Mouse (Mus musculus) cerebellum, postnatal 4 days (tissue): ENCODE results near the gene Map3k5.

Source experiments
- DNase-seq, 2 experiments: peaks; one replicate each; pipeline ENCODE4 v3.0.0; 2022; ENCODE audit warnings: low spot score in 2 of 2, mixed read lengths in 1 of 2

Map3k5 gene

GRCm38 (mm10) chr10:19935295-19935623 lies 987 bp downstream of the Map3k5 start:
- DNase-seq = no peak

DNA sequence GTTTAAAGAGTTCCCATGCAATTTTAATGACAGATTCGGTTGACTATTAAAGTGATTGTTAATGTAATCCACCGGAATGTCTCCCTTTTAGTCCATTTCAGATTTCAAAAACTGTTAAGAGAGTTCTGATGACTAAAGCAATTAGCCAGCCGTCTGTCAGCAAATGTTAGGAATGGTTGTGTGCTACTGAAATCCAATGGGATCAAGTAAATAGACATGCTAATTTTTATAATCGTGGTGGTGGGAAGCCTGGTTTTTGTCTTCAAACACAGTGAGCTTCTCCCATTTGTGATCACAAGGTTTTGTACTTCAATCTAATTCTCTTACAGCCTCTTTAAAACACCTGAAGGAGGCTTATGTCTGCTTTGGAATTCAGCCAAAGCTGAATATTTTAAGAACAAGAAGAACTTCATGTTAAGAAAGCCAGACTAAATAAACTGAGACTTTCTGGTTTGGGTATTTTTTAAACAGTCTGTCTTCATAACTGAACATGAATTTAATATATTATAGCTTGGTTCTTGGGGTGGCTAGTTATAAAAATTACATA lies 1.6 kb downstream of the Map3k5 start:
- no peak for DNase-seq

DNA sequence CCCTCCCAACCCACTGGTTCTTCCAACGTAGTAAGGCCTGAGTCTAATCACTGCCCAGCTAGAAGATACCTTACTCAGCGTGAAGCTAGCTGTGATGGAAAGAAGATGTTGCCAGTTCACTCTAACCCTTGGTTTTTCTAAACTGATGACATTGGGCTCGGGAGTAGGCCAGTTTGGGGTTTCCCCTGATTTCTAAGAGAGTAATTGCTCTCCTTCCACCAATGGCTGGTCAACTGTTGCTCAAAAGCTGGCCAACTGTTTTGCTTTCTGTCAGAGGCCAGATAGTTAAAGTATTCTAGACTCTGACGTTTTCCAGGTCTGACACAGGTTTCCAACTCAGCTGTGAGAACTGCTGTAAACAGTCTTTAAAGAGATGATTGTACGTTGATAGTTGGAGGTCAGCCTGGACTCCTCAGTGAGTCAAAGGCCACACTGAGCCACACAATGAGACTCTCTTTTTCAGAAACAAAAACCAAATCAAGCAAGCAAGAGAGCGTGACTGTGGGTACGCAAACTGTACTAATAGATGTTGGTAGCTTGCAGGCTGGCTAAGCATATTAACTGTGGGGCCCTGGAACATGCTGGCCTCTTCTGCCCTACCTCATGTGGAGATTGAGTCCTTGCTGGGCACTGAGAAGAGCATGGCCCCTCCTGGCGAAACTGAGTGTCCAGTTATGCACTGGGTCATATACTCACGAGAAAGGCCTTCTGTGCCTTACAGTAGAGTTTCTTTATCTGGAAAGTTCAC lies 2.9 kb downstream of the Map3k5 start:
- DNase-seq = no peak

- DNase-seq = no peak
These were observed 4.5 kb downstream of the Map3k5 start for GRCm38 (mm10) chr10:19938738-19939137.

- no peak for DNase-seq
These were observed 5.0 kb downstream of the Map3k5 start for GRCm38 (mm10) chr10:19939282-19939705.

DNA sequence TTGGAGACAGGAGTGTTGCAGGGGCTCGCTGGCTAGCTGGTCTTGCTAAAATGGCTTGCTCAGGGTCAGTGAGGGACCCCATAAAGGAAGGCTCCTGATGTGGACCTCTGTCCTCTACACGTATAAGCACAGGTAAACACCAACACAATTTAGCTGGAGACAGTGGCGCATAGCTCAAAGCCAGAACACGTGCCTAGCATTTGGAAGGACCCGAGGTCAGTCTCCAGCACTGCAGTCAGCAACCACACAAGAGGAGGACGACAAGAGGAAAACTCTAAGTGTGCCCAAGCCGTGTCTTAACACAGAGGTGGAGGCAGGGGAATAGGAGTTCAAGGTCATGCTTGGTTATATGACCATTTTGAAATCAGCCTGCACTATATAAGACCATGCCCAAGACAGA lies 5.9 kb downstream of the Map3k5 start:
- no peak for DNase-seq

GRCm38 (mm10) chr10:19940626-19941025 lies 6.4 kb downstream of the Map3k5 start:
- no peak for DNase-seq

- no peak for DNase-seq
These were observed 6.8 kb downstream of the Map3k5 start for GRCm38 (mm10) chr10:19941063-19941462.

DNA sequence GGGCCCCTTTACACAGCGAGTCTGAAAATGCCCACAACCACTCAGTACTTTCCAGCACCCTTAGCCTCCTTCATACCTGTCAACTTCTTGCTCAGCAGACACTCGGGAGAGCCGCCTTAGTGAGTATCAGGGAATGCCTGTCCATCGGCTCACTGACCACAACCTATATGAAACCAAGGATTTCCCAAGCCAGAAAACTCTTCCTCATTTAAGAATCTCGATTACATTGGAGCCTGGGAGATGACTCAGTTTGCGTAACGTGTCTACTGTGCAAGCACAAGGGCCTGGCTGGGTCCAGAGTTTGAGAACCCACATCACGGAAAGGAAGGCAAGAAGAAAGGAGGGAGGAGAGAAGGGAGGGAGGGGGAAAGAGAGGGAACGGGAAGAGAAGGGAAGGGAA lies 7.6 kb downstream of the Map3k5 start:
- DNase-seq = no peak

GRCm38 (mm10) chr10:19942621-19943020 lies 8.3 kb downstream of the Map3k5 start:
- no peak for DNase-seq

DNA sequence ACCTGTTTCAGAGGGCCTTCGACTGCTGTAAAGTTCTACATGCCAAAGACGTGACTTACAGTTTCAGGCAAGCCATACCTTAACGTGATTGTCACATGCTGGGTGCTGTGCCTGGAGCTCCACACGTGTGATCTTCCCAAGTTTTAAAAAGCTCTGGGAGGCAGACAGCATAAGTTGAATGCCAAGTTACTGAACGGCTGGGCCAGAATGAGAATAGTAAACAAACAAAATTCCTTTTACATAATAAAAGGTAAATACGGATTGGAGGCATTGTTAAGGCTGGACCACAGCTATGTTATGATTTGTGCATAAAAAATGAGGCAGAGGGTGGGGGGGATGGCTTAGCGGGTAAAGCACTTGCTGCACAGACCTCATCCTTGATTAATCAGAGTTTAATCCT lies 11.4 kb downstream of the Map3k5 start:
- no peak for DNase-seq

DNA sequence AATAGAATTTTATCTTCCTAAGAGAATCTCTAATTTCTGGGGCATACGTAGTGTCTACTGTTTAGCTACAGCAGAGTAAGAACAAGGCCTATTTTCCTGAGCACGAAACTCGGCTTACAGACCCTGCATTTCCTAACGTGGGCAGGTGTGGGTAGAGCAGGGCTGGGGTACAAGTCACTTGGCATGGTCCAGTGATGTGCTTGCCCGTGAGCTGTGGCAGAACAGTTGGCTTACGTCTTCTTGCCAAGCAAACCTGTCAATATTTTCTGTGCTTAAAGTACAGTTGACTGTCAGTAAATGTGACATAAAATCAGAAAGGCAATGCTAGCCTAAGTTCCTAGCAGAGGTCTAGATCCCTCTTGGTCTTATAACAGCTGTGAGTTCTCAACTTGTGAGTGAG lies 12.4 kb downstream of the Map3k5 start:
- DNase-seq = no peak

- no peak for DNase-seq
These were observed 13.2 kb downstream of the Map3k5 start for GRCm38 (mm10) chr10:19947441-19947840.

DNA sequence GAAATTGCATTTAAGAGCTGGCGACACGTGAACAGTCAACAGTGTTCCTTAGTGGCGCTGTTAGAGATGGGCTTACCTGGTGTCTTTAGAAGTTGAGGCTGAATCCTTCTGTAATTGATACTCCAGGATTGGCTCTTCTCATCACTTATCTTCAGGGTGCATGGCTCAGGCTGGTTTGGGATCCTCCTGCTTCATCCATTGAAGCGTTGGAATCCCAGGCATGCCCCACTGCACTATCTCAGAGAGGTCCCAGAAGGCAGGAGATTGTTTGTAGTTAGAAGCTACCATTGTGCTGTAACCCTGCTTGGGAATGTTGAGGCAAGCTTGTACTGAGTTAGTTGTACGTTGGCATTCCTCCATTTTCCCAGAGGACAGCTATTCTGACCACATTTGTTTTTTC lies 13.6 kb downstream of the Map3k5 start:
- no peak for DNase-seq

DNA sequence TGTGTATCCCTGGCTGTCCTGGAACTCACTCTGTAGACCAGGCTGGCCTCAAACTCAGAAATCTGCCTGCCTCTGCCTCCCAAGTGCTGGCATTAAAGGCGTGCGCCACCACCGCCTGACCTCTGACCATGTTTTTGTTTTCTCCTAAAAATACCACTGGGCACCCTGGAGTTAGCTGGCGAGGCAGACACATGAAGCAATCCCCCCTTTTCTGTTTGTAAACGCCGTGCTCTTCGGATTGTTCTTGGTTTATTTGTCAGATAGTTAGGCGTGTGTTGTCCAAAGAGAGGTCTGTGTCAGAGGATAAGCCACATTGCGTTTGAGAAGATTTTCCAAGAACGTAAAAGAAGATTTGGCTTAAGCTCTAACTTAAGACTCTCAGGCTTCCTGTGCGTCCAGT lies 14.1 kb downstream of the Map3k5 start:
- no peak for DNase-seq

DNA sequence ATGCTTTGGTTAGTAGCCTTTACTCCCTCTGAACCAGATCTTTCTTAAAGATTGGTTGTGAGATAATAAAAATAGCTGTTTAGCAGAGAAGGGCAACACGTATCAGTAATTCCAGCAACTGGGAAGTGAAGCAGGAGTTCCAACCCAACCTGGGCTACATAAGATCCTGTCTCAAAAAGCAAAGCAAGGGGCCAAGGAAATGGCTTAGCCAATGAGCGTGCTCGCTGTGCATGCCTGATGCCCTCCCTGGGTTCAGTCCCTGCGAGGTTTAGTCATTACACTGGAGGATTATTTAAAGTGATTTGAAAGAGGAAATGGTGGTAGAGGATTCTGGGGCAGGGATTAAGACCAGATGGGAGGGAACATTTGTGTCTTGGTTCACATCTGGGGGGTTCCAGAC lies 14.8 kb downstream of the Map3k5 start:
- no peak for DNase-seq

DNA sequence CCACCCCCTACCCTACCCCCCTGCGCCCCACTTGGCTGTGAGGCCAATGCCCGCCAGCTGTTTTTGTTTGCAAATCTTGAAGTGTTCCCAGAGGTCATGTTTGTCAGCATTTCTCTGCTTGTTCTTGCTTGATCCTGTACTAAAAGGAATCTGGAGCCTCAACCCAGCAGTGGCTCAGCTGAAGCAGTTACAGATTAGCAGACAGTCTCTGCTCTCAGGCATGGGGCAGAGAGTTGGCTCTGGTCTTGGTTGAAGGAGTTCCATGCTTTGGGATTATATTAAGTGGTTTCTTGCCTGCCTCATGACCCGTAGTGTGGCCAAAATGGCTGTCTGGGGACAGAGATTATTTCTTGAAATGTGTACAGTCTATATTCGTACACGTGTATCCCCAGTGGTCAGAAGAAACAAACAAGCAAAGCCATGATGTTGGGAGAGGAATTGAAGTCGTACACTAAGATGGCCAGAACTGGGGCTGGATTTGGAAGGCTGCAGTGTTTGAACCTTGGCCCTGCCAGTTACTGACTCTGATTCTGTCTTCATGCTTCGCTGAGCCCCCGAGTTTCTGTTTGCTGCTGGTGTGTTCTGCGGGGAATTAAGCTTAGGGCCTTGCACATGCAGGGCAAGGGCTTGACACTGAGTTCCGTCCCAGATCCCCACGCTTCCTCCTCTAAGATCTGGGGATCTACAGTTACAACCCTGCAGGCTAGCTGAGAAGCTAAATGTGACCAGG lies 18.9 kb downstream of the Map3k5 start:
- no peak for DNase-seq

DNA sequence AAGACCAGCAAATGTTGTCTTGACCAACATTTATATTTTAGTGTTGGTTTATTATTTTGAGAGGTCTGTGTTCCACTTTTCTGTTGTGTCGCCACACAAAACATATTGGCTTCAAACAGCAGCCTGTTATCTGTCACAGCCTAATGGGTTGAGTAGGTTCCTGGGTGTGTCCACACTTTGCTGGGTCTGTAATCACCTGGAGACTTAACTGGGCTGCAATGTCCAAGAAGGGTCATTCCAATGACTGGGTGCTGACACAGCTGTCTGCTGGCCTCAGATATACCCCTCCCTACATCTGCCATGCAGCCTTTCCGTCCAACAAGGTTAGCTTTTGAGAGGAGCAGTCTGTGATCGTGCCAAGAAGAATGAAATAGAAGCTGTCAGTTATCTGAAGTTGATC lies 20.3 kb downstream of the Map3k5 start:
- no peak for DNase-seq

- no peak for DNase-seq
These were observed 21.5 kb downstream of the Map3k5 start for GRCm38 (mm10) chr10:19955817-19956216.

DNA sequence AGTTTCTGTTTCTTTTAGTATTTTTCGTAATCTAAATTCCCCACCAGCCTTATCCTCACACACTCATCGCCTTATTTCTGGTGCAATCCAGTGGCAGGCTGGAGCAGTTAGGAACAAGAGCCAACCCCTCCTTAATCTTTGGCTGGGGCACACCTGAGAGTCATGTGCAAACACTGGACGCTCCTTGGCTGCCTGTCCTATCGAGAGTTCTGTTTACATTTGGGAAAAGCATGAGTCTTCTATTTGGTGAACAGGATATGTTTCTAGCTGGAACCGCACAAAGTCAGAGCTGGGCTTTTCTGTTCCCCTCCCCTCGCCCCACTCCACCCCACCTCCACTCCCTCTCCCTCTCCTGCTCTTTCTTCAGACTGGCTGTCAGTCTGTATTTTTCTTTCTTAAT lies 22.5 kb downstream of the Map3k5 start:
- DNase-seq = no peak

GRCm38 (mm10) chr10:19960831-19961380 lies 26.6 kb downstream of the Map3k5 start:
- no peak for DNase-seq

DNA sequence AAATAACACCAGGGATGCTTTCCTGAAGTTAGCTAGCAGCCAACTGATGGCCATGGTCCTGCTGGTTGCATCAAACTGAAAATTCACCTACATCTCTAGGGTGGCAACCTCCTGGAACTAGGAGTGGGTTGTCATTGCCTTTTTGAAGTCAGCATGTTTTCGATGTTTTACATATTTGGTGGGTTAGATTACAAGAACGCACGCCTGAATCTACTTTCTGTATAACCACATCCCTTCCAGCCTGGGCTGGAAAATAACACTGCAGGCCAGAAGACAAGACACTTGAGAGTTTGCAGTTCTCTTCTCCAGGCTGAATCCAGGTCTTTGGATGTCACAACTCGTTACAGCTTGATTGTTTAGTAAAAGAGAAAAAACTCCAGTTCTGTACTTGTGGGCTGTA lies 28.5 kb downstream of the Map3k5 start:
- no peak for DNase-seq

GRCm38 (mm10) chr10:19963206-19963605 lies 28.9 kb downstream of the Map3k5 start:
- no peak for DNase-seq
